Comparison of ENCODE assay signal across 15 mouse cellular contexts in the genomic region with DNA sequence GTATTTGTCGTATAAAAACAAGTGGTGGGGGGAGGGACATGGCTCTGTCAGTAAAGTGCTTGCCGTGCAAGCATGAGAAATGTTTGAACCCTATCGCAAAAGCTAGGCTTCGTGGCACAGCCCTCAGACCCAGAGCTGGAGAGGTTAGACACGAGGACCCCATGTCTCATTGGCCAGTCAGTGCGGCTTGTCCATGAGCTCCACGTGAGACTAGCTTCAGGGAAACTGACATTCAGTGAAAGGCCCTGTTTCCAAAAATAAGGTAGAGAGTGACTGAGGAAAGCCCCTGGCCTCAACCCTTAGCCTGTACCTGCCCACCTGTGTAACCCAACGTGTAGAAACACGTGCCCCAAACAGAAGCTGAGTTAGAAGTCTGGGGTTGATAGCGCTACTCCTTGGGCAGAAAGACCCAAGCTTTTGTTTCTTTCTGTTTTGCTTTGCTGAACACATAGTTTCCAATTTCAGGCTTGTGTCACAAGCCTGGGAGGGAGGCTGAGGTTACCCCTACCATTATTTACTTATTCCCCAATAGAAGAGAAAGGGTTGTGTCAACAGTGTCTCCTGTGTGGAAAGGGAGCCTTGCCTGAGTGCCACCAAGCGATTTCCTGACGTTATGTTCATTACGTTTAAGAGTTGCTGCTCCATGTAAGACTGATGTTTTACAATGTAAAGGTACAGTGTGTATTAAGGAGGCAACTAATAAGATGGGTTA. TPM values are rescaled to one million over a fixed set of nuclear protein-coding genes. Genes with fewer than 3 reads are reported as not detected.
DNase-seq lines count a peak whose midpoint lies in the region; ATAC-seq and TF ChIP-seq lines count a peak whose summit lies in the region.
"Had no signal": no experiment of that assay in that cellular context is flagged by ENCODE, and none has a peak within 500 bp of the region (broad histone marks: within the 10 kb centered on the region; RNA-seq: fewer than 3 reads in every experiment).

No protein-coding gene starts in this region.

- no peaks in the 10 kb centered on the region for H3K9me3 ChIP-seq in heart, embryonic 11.5 days (replicated peaks; ENCODE audit: control insufficient read depth, low read length)
- no peaks in the 10 kb centered on the region for H3K9me3 ChIP-seq in liver, embryonic 16.5 days (replicated peaks; ENCODE audit: control insufficient read depth, low read length)
- H3K9me3 ChIP-seq: limb, embryonic 13.5 days; midbrain, embryonic 10.5 days had no signal

- H3K9ac ChIP-seq in heart, embryonic 11.5 days (ENCODE audit: low read depth, low read length) = no peak overlapping the region
- no peak overlapping the region for H3K9ac ChIP-seq in liver, embryonic 16.5 days (ENCODE audit: low read depth, low read length)
- H3K9ac ChIP-seq: limb, embryonic 13.5 days had no signal

- no peak for ATAC-seq in heart, embryonic 11.5 days (replicated peaks; ENCODE audit: insufficient number of reproducible peaks, low FRiP score, low TSS enrichment)
- ATAC-seq in liver, embryonic 16.5 days (ENCODE audit: low read depth) = peak; percentile 35; the same call in 1 of the 2 replicates
- ATAC-seq: forebrain, embryonic 14.5 days; Patski had no signal

- no peak overlapping the region for H3K4me3 ChIP-seq in heart, embryonic 11.5 days (ENCODE audit: low read depth, low read length)
- H3K4me3 ChIP-seq in spleen, adult 2 months (ENCODE audit: extremely low read depth, insufficient read depth, insufficient read length) = no peak overlapping the region
- no peak overlapping the region for H3K4me3 ChIP-seq in liver, embryonic 16.5 days (ENCODE audit: low read depth, low read length)
- H3K4me3 ChIP-seq: limb, embryonic 13.5 days; midbrain, embryonic 10.5 days had no signal

- peak overlapping the region; percentile 3; the same call in 1 of the 2 replicates for H3K27ac ChIP-seq in heart, embryonic 11.5 days (ENCODE audit: low read depth, low read length)
- H3K27ac ChIP-seq in spleen, adult 2 months (ENCODE audit: insufficient read depth, low read length) = peak overlapping the region; percentile 15; the same call in 1 of the 2 replicates
- H3K27ac ChIP-seq in liver, embryonic 16.5 days (ENCODE audit: low read length) = peak overlapping the region; percentile 3; the same call in 1 of the 2 replicates
- H3K27ac ChIP-seq: limb, embryonic 13.5 days; midbrain, embryonic 10.5 days had no signal

- WGBS in heart, embryonic 11.5 days (ENCODE audit: insufficient replicate concordance) = 76% methylated on average over 13 of the region's 13 CpGs
- 50% methylated on average over 13 of the region's 13 CpGs for WGBS in spleen, adult 2 months
- 54% methylated on average over 13 of the region's 13 CpGs for WGBS in liver, embryonic 16.5 days (ENCODE audit: insufficient replicate concordance)

- no peak for TF ChIP-seq CTCF in spleen, adult 2 months (IDR thresholded peaks at IDR 0.05; ENCODE audit: extremely low read depth, insufficient read depth, insufficient read length, insufficient replicate concordance)

- no peaks in the 10 kb centered on the region for H3K36me3 ChIP-seq in heart, embryonic 11.5 days (ENCODE audit: control insufficient read depth, insufficient read depth, low read length)
- H3K36me3 ChIP-seq in spleen, adult 2 months (ENCODE audit: control insufficient read depth, insufficient read depth, low read length) = no peaks in the 10 kb centered on the region
- H3K36me3 ChIP-seq in liver, embryonic 16.5 days (ENCODE audit: control insufficient read depth, insufficient read depth) = no peaks in the 10 kb centered on the region

- no peak for TF ChIP-seq POLR2A in spleen, adult 2 months (IDR thresholded peaks at IDR 0.05; ENCODE audit: low read depth, low read length)

- H3K4me1 ChIP-seq in heart, embryonic 11.5 days (ENCODE audit: control insufficient read depth, insufficient read depth, low read length) = no peaks in the 10 kb centered on the region; the same call in 1 of the 2 replicates
- peaks cover 13% of the 10 kb centered on the region; the same call in 1 of the 2 replicates for H3K4me1 ChIP-seq in spleen, adult 2 months (ENCODE audit: control insufficient read depth, insufficient read depth, insufficient read length)
- H3K4me1 ChIP-seq in liver, embryonic 16.5 days (ENCODE audit: control insufficient read depth, low read depth, low read length) = peaks cover 11% of the 10 kb centered on the region
- H3K4me1 ChIP-seq: limb, embryonic 13.5 days; midbrain, embryonic 10.5 days had no signal

- H3K4me2 ChIP-seq in heart, embryonic 11.5 days = no peak overlapping the region
- H3K4me2 ChIP-seq in liver, embryonic 16.5 days (ENCODE audit: low read depth, low read length) = no peak overlapping the region
- H3K4me2 ChIP-seq: limb, embryonic 13.5 days had no signal

- DNase-seq in heart, adult 9 months (ENCODE audit: low spot score in 2 of 2) = no peak
- DNase-seq in spleen, adult 2 months (ENCODE audit: low read depth in 1 of 2, low spot score in 2 of 2) = no peak
- DNase-seq in spleen, postnatal 36 days (ENCODE audit: low spot score in 2 of 2) = no peak
- DNase-seq in thymus, postnatal 4 days = peak; percentile 57
- DNase-seq in frontal cortex, postnatal 10 days (ENCODE audit: low spot score in 2 of 2) = no peak
- DNase-seq in urinary bladder, postnatal 10 days (ENCODE audit: low spot score) = no peak
- DNase-seq: adrenal gland, postnatal 25 days; cerebellum, adult 2 months; kidney, adult 8-10 months had no signal

- no peaks in the 10 kb centered on the region for H3K27me3 ChIP-seq in heart, embryonic 11.5 days (ENCODE audit: control insufficient read depth, insufficient read depth, low read length)
- 0 out of 2 replicates have a peak, but pooled peaks cover 2% of the 10 kb centered on the region for H3K27me3 ChIP-seq in spleen, adult 2 months (ENCODE audit: control insufficient read depth, insufficient read depth, low read length)
- H3K27me3 ChIP-seq in liver, embryonic 16.5 days (ENCODE audit: control insufficient read depth, insufficient read depth, low read depth, low read length) = no peaks in the 10 kb centered on the region
- H3K27me3 ChIP-seq: limb, embryonic 13.5 days; Patski had no signal

RNA-seq across cellular contexts. Expression of gene D16Ertd472e, which starts 12.2 kb away (rescaled TPM):
- polyA plus RNA-seq in heart, embryonic 11.5 days (2014; fragmentation: Nextera tagmentation; extraction: Ambion mirVana) = 8.0 and 9.2 TPM in 2 replicates
- 6.4 and 9.4 TPM in 2 replicates for polyA plus RNA-seq in spleen, adult 2 months (2012; rRNA removed)
- 3.3 and 3.4 TPM in 2 replicates for polyA plus RNA-seq in liver, embryonic 16.5 days (2015; fragmentation: Nextera tagmentation; extraction: Ambion mirVana)
